Mouse (Mus musculus) neural tube, embryonic 15.5 days (tissue): ENCODE data around the gene Trappc12. TPM values are rescaled to one million over a fixed set of nuclear protein-coding genes. Genes with fewer than 3 reads are reported as not detected.
A peak's percentile ranks its signal among the peaks of the same experiment; 100 is the strongest.

Source experiments
- ATAC-seq: fragments of 200-750 bp; cut with Nextera tagmentation; 2 replicates; pipeline ENCODE4 v1.8.0; 2017; ENCODE audit warnings: mild to moderate bottlenecking, moderate TSS enrichment, moderate library complexity; ENCODE audit not compliant: low FRiP score
- H3K27ac ChIP-seq: fragments of 300-500 bp; sonication (generic); replicated peaks from 2 replicates; pipeline ENCODE4 v1.5.1; 2015; ENCODE audit warnings: mild to moderate bottlenecking, inconsistent platforms
- H3K27me3 ChIP-seq: fragments of 300-500 bp; sonication (generic); replicated peaks from 2 replicates; pipeline ENCODE4 v1.6.1; 2015; ENCODE audit warnings: inconsistent platforms
- H3K36me3 ChIP-seq: fragments of 300-500 bp; sonication (generic); 2 replicates; pipeline ENCODE4 v1.6.1; 2015; ENCODE audit warnings: inconsistent platforms
- H3K4me1 ChIP-seq: fragments of 300-500 bp; sonication (generic); 2 replicates; pipeline ENCODE4 v1.6.1; 2015; ENCODE audit warnings: inconsistent platforms
- H3K4me2 ChIP-seq: fragments of 300-500 bp; sonication (generic); 2 replicates; pipeline ENCODE4 v1.6.1; 2015; ENCODE audit warnings: inconsistent platforms, mild to moderate bottlenecking, moderate library complexity
- H3K4me3 ChIP-seq: fragments of 300-500 bp; sonication (generic); replicated peaks from 2 replicates; pipeline ENCODE4 v1.5.1; 2015; ENCODE audit warnings: mild to moderate bottlenecking, inconsistent platforms
- H3K9ac ChIP-seq: fragments of 300-500 bp; sonication (generic); replicated peaks from 2 replicates; pipeline ENCODE4 v1.6.1; 2015; ENCODE audit warnings: mild to moderate bottlenecking, inconsistent platforms
- H3K9me3 ChIP-seq: fragments of 300-500 bp; sonication (generic); replicated peaks from 2 replicates; pipeline ENCODE4 v1.6.1; 2016; ENCODE audit warnings: inconsistent platforms
- WGBS: fragments of 180-500 bp; shearing (Covaris S2); methylation state at CpG from one replicate; pipeline ENCODE4 v1.1.7; 2015; ENCODE audit warnings: mixed read lengths; 5-methylcytosine and 5-hydroxymethylcytosine counted together
- polyA plus RNA-seq: library from polyadenylated mRNA; unstranded; fragments of >200 nt; fragmentation: Nextera tagmentation; extraction: Ambion mirVana; gene quantifications from 2 replicates; pipeline ENCODE4 v1.2.1, GENCODE M21; 2015

Trappc12 gene
- 39.7 and 41.8 TPM in 2 replicates for polyA plus RNA-seq

DNA sequence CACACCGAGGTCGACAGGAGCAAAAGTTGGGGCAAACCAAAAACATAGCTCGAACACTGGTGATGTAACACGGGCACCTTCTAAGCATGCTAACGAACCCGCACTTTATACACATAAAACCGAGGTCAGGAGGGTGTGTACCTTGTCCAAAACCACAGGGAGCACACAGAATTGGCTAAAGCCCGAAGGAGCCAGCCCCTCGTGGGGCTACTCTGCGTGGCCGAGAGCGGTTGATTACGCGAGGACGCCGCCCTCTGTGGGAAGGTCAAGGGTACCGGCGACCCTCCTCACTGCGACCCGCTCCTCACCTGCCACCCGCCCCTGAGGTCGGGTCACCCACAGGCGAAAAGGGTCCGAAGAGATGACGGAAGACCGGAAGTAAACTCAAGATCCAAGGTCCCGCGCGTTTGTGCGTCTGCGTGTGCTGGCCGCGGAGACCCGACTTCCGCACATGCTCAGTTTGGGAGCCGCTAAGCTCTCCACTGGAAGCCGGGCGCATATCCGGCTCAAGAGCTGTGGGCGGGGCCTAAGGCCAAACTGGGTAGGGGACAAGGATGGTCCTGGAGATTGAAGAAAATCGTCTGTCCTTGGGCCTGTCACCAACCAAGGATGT is at the start of gene Trappc12:
TSS of gene Trappc12 (minus strand) at position 452 of the 613 bp plus-strand sequence.
- Histone ChIP-seq H3K9me3 (no peaks in the 10 kb centered on the region), H3K9ac (peak within 1 kb of the TSS; percentile 81), H3K27me3 (no peaks in the 10 kb centered on the region), H3K4me2 (peak within 1 kb of the TSS; percentile 93), H3K27ac (peak within 1 kb of the TSS; percentile 78), H3K4me3 (peak within 1 kb of the TSS; percentile 88), H3K36me3 (peaks cover 23% of the 10 kb centered on the region), H3K4me1 (peaks cover 53% of the 10 kb centered on the region)
- peak; percentile 88 for ATAC-seq
- WGBS = under 1% methylated on average over 41 of the region's 41 CpGs

GRCm38 (mm10) chr12:28799798-28800411 is 49.6 kb upstream of the Trappc12 start:
- WGBS = 28% methylated on average over 11 of the region's 11 CpGs
- peak; percentile 20; the same call in 1 of the 2 replicates for ATAC-seq
- Histone ChIP-seq H3K4me2 (no peak overlapping the region), H3K4me3 (no peak overlapping the region), H3K27me3 (no peaks in the 10 kb centered on the region), H3K27ac (peak overlapping the region; percentile 30), H3K9me3 (no peaks in the 10 kb centered on the region), H3K36me3 (no peaks in the 10 kb centered on the region), H3K9ac (no peak overlapping the region), H3K4me1 (peaks cover 24% of the 10 kb centered on the region)

- Histone ChIP-seq H3K36me3 (no peaks in the 10 kb centered on the region), H3K9me3 (no peaks in the 10 kb centered on the region), H3K27ac (0 out of 2 replicates have a peak overlapping the region, but pooled peaks have one; percentile 39), H3K4me3 (no peak overlapping the region), H3K4me1 (peaks cover 23% of the 10 kb centered on the region), H3K4me2 (no peak overlapping the region), H3K9ac (no peak overlapping the region), H3K27me3 (no peaks in the 10 kb centered on the region)
- ATAC-seq = no peak
Measured at GRCm38 (mm10) chr12:28796881-28797420, 46.7 kb upstream of the Trappc12 start.

DNA sequence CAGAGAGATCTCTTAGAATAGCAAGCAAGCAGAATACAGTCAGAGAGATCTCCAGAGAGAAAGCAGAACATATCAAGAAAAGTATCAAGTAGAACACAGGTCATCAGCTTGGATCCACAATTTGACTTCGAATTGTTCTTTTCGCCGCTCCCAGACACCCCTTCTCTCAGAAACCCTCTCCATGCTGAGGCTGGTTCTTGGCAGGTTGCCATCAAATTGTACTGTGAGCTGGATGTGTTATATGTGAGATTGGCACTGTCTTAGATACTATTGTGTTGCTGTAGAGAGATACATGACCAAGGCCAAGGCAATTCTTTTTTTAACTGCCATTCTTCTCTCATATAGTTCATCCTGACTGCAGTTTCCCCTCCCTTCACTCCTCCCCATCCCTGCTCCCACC is 44.8 kb upstream of the Trappc12 start:
- peaks cover 16% of the 10 kb centered on the region for H3K4me1 ChIP-seq
- WGBS = 73% methylated on average over 3 of the region's 3 CpGs
- H3K9me3 ChIP-seq = no peaks in the 10 kb centered on the region
- no peak for ATAC-seq
- no peak overlapping the region for H3K4me3 ChIP-seq
- H3K27me3 ChIP-seq = no peaks in the 10 kb centered on the region
- no peak overlapping the region for H3K9ac ChIP-seq
- no peaks in the 10 kb centered on the region for H3K36me3 ChIP-seq
- H3K27ac ChIP-seq = no peak overlapping the region
- H3K4me2 ChIP-seq = no peak overlapping the region

- WGBS = 66% methylated on average over 2 of the region's 2 CpGs
- Histone ChIP-seq H3K4me1 (peaks cover 11% of the 10 kb centered on the region; the same call in 1 of the 2 replicates), H3K4me3 (no peak overlapping the region), H3K9ac (no peak overlapping the region), H3K9me3 (no peaks in the 10 kb centered on the region), H3K36me3 (no peaks in the 10 kb centered on the region), H3K27me3 (no peaks in the 10 kb centered on the region), H3K27ac (no peak overlapping the region), H3K4me2 (no peak overlapping the region)
- ATAC-seq = no peak
Measured at GRCm38 (mm10) chr12:28793715-28794114, 43.4 kb upstream of the Trappc12 start.

DNA sequence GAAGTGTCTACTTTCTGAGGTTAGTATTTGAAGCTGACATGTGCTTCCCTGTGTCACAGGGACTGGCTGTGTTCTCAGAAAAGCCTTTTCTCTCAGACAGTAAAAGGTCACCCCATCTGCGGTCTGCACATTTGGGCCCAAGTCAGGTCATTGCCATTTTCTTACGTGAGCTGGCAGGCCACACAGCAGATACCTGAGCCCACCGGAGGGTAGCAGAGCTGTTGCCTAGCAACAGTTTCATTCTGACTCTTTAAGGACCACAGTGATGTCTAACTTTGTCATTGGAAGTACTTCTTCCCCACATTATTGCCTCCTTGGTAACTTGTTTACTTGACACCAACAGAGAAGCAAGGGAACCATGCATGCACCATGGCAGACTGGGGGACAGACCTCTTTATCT is 42.3 kb upstream of the Trappc12 start:
- no peak for ATAC-seq
- Histone ChIP-seq H3K9ac (no peak overlapping the region), H3K27me3 (no peaks in the 10 kb centered on the region), H3K4me3 (no peak overlapping the region), H3K4me2 (no peak overlapping the region), H3K27ac (no peak overlapping the region), H3K9me3 (no peaks in the 10 kb centered on the region), H3K36me3 (no peaks in the 10 kb centered on the region), H3K4me1 (peaks cover 11% of the 10 kb centered on the region; the same call in 1 of the 2 replicates)
- WGBS = 43% methylated on average over 3 of the region's 3 CpGs

GRCm38 (mm10) chr12:28786310-28786709 is 36.0 kb upstream of the Trappc12 start:
- 91% methylated on average over 6 of the region's 6 CpGs for WGBS
- Histone ChIP-seq H3K27me3 (no peaks in the 10 kb centered on the region), H3K9ac (no peak overlapping the region), H3K4me2 (no peak overlapping the region), H3K4me3 (no peak overlapping the region), H3K36me3 (no peaks in the 10 kb centered on the region), H3K4me1 (peaks cover 24% of the 10 kb centered on the region), H3K27ac (no peak overlapping the region), H3K9me3 (no peaks in the 10 kb centered on the region)
- no peak for ATAC-seq

DNA sequence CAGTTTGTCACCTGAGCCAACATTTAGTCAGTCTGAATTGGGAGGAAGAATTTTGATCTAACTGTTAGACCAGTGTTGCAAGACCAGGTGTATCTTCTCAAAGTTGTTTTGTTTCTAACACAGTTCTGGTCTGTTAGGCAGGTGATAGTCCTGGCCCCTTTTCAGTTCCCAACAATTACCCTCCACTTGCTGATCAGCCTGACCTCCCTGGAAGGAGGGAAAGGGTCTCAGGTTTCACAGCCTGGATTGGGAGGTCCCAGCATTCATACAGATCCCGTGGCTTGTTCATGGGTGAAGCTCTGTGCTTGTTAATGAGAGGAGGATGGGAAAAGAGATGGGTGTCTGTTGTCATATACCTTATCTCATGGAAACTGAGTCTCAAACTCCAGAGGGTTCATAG is 35.0 kb upstream of the Trappc12 start:
- no peak for ATAC-seq
- H3K36me3 ChIP-seq = no peaks in the 10 kb centered on the region
- no peak overlapping the region for H3K9ac ChIP-seq
- peaks cover 34% of the 10 kb centered on the region for H3K4me1 ChIP-seq
- no peak overlapping the region for H3K27ac ChIP-seq
- no peaks in the 10 kb centered on the region for H3K9me3 ChIP-seq
- H3K4me2 ChIP-seq = no peak overlapping the region
- H3K4me3 ChIP-seq = no peak overlapping the region
- no peaks in the 10 kb centered on the region for H3K27me3 ChIP-seq
- WGBS = 3% methylated on average over 1 of the region's 1 CpGs

DNA sequence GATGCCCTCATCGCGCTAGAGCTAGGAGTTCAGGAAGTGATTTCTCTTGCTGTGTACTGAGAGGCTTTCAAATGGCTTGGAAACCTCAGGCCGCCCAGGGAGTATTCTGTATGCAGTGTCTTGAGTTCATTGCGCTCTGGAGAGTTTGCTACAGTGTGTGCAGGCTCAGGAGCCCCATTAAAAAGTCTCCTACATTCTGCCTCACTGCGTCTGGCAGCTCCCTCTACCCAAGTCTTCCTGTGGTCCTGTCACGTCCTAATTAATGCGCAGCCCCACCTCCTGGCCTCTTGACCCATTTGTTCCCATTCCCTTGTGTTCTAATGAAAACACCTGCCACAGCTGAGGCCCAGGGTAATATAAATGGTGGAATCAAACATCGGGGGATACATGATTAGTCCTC is 34.6 kb upstream of the Trappc12 start:
- no peak for ATAC-seq
- 18% methylated on average over 8 of the region's 8 CpGs for WGBS
- peak overlapping the region; percentile 28; the same call in 1 of the 2 replicates for H3K27ac ChIP-seq
- H3K9ac ChIP-seq = no peak overlapping the region
- no peak overlapping the region for H3K4me3 ChIP-seq
- no peaks in the 10 kb centered on the region for H3K9me3 ChIP-seq
- H3K4me2 ChIP-seq = no peak overlapping the region
- no peaks in the 10 kb centered on the region for H3K27me3 ChIP-seq
- H3K4me1 ChIP-seq = peaks cover 38% of the 10 kb centered on the region
- H3K36me3 ChIP-seq = no peaks in the 10 kb centered on the region

DNA sequence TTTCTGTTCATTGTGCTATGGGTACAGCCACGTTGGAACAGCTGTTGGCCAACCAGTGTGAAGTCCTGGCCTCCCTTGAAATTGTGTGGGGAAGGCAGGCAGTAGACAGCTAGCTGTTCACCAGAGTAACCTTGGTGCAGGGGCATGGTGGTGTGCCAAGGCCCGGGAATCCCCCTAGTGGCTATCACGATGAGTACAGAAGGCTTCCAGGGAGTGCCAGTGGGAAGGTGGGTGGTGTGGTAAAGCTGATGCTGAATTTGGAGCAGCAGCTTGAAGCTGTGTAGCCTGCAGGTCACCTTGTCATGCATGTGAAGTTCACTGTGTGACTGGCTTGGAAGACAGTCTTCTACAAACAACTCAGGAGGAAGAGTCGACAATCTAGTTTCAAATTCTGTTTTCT is 34.1 kb upstream of the Trappc12 start:
- WGBS = 30% methylated on average over 4 of the region's 4 CpGs
- H3K9me3 ChIP-seq = no peaks in the 10 kb centered on the region
- peaks cover 41% of the 10 kb centered on the region for H3K4me1 ChIP-seq
- no peak overlapping the region for H3K9ac ChIP-seq
- no peak for ATAC-seq
- peak overlapping the region; percentile 28; the same call in 1 of the 2 replicates for H3K27ac ChIP-seq
- no peaks in the 10 kb centered on the region for H3K36me3 ChIP-seq
- no peak overlapping the region for H3K4me2 ChIP-seq
- H3K4me3 ChIP-seq = no peak overlapping the region
- H3K27me3 ChIP-seq = no peaks in the 10 kb centered on the region

- WGBS = 98% methylated on average over 3 of the region's 3 CpGs
- no peaks in the 10 kb centered on the region for H3K9me3 ChIP-seq
- H3K27me3 ChIP-seq = no peaks in the 10 kb centered on the region
- no peak overlapping the region for H3K27ac ChIP-seq
- H3K36me3 ChIP-seq = no peaks in the 10 kb centered on the region
- peaks cover 43% of the 10 kb centered on the region for H3K4me1 ChIP-seq
- no peak for ATAC-seq
- no peak overlapping the region for H3K4me3 ChIP-seq
- no peak overlapping the region for H3K4me2 ChIP-seq
- H3K9ac ChIP-seq = no peak overlapping the region
Measured at GRCm38 (mm10) chr12:28782637-28783036, 32.4 kb upstream of the Trappc12 start.

DNA sequence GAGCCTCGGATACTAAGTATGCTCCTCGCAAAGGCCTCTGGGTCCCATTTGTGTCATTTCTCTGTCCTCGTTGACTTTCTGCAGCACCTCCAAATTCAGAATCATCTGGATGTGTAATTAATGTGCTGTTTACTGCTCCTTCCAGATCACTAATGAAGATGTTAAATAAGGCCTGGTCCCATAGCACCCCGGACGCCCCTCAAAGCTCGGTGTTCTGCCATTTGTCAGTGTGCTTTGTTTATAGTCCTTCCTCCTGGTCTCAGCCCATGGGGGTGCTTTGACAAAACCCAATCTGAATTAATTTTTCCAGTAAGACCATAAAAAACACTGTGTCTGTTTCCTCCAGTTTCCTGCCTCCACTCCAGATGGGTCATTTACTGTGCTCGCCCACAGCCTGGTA is 29.9 kb upstream of the Trappc12 start:
- Histone ChIP-seq H3K9ac (no peak overlapping the region), H3K9me3 (no peaks in the 10 kb centered on the region), H3K27me3 (no peaks in the 10 kb centered on the region), H3K4me3 (no peak overlapping the region), H3K36me3 (no peaks in the 10 kb centered on the region), H3K4me1 (peaks cover 47% of the 10 kb centered on the region), H3K27ac (peak overlapping the region; percentile 49), H3K4me2 (no peak overlapping the region)
- peak; percentile 56 for ATAC-seq
- WGBS = 25% methylated on average over 7 of the region's 7 CpGs
